Mouse (Mus musculus) CH12.LX (cell line): ENCODE results near the gene Plekhm1.

Source experiments
- BHLHE40 ChIP-seq: IDR thresholded peaks from 2 replicates; pipeline ENCODE4 v1.6.1; 2011; ENCODE audit warnings: mild to moderate bottlenecking, low read depth, low read length, improper control_type of control experiment
- CTCF ChIP-seq, 2 experiments: IDR thresholded peaks in 1 of 2; conservative IDR thresholded peaks in 1 of 2; 2 replicates each; pipeline ENCODE4 v1.5.1; 2011 to 2012; ENCODE audit warnings: low read depth in 2 of 2, low read length in 2 of 2, improper control_type of control experiment in 1 of 2, inconsistent platforms in 1 of 2, mild to moderate bottlenecking in 1 of 2, moderate library complexity in 1 of 2
- E2F4 ChIP-seq: IDR thresholded peaks from 2 replicates; pipeline ENCODE4 v1.6.1; 2011; ENCODE audit warnings: low read depth, low read length, improper control_type of control experiment; ENCODE audit not compliant: insufficient replicate concordance
- MAX ChIP-seq: IDR thresholded peaks from 2 replicates; pipeline ENCODE4 v1.6.1; 2011; ENCODE audit warnings: low read length, improper control_type of control experiment
- MAZ ChIP-seq: IDR thresholded peaks from 2 replicates; pipeline ENCODE4 v1.6.1; 2012; ENCODE audit warnings: low read depth, mild to moderate bottlenecking, inconsistent platforms, low read length, improper control_type of control experiment, moderate library complexity
- POLR2A ChIP-seq: IDR thresholded peaks from 2 replicates; pipeline ENCODE4 v1.6.1; 2011; ENCODE audit warnings: low read depth, mild to moderate bottlenecking, improper control_type of control experiment, low read length
- POLR2AphosphoS2 ChIP-seq: IDR thresholded peaks from 2 replicates; pipeline ENCODE4 v1.6.1; 2011; ENCODE audit warnings: low read depth, low read length, improper control_type of control experiment
- RAD21 ChIP-seq: IDR thresholded peaks from 2 replicates; pipeline ENCODE4 v1.6.1; 2011; ENCODE audit warnings: low read depth, mild to moderate bottlenecking, low read length, improper control_type of control experiment, moderate library complexity
- RCOR1 ChIP-seq: conservative IDR thresholded peaks from 2 replicates; pipeline ENCODE4 v1.6.1; 2012; ENCODE audit warnings: low read depth, mild to moderate bottlenecking, inconsistent platforms, low read length, improper control_type of control experiment
- SMC3 ChIP-seq: IDR thresholded peaks from 2 replicates; pipeline ENCODE4 v1.6.1; 2011; ENCODE audit warnings: low read depth, low read length, improper control_type of control experiment
- TCF12 ChIP-seq: IDR thresholded peaks from 2 replicates; pipeline ENCODE4 v1.6.1; 2014; ENCODE audit warnings: low read depth, mild to moderate bottlenecking, inconsistent platforms, low read length, improper control_type of control experiment
- ZC3H11A ChIP-seq: IDR thresholded peaks from 2 replicates; pipeline ENCODE4 v1.6.1; 2012; ENCODE audit warnings: low read depth, mild to moderate bottlenecking, inconsistent platforms, low read length, improper control_type of control experiment

DNA sequence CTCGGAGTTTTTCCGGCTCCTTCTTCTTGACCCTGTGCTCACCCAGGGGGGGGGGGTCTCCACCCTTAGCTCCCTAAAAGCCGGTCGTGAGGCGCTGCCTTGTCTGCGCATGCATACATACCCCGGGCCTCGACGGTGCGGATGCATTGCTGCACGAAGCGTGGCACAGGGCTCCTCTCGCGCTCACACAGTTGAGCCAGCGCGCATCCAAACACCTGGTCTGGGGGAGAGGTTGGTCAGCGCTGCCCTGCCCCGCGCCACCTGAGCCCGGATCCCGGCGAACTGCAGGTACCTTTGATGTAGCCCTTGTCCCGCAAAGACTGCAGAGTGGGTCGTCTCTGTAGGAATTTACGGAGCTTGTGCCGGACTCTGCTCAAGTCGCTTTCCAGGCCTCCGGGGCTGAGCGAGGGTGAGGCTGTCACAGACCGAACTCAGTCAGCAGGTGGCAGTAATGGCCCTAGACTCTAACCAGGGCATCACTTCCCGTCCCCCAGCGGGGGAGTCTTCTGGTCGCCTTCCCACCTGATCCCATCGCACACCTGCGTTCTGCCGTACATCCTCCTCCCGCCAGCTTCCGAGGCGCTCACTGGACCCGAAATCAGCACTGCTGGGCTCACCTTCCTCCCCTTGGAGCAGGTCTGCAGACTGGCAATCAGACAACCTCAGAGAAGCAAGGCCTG, 78.6 kb downstream of the Plekhm1 start:
- TF ChIP-seq CTCF (conservative IDR thresholded peaks at IDR 0.05 in 1 of 2, IDR thresholded peaks at IDR 0.05 in 1 of 2; ENCODE audit: low read depth in 2 of 2, low read length in 2 of 2) (peak in 1 of 2 experiments; percentile 70; a peak in 3 of 4 replicates), ZC3H11A (no peak), BHLHE40 (no peak), TCF12 (no peak), POLR2A (no peak), POLR2AphosphoS2 (no peak), SMC3 (peak; percentile 68), RCOR1 (no peak), MAX (no peak), RAD21 (peak; percentile 63), E2F4 (no peak), MAZ (no peak)
